Mouse (Mus musculus): ENCODE results near the gene Psenen.

DNA sequence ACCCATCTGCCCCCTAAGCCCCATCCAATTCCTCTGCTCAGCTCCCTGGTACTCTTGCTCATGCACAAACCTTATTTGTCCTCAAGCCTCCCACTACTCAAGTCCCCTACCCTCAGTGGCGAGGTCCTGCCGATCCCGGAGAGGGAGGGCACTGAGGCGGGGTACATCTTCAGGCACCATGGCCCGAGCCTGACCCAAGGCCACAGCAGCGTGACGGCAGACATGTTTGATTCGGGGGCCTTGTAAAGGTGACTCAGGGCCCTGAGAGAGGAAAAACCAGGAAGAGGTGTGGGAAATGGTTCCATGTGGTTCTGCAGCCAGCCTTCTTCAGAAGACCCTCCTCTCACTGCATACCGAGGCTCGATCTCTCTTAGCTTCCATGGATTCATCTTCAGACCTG is 20.9 kb upstream of the Psenen start:
- TF ChIP-seq CTCF (conservative IDR thresholded peaks at IDR 0.05; ENCODE audit: insufficient read depth, insufficient read length, low read depth, low read length) (no peak), POLR2A (IDR thresholded peaks at IDR 0.05; ENCODE audit: low read depth, low read length) (no peak)

Measured in kidney, adult 2 months (tissue).